Mouse (Mus musculus): ENCODE measurements around the gene Edrf1. TPM values are rescaled to one million over a fixed set of nuclear protein-coding genes. Genes with fewer than 3 reads are reported as not detected.

The Edrf1 gene
- total RNA-seq (2021) (10 to 100 TPM; 10.9 to 11.9 TPM), polyA plus RNA-seq (2012; rRNA removed) (5.4 and 9.7 TPM in 2 replicates)
- long read RNA-seq, full-length matches to known transcripts, result 4 of 6 reads
- long read RNA-seq, partial matches to known transcripts, result 1 of 6 reads
- long read RNA-seq, other reads (novel, unspliced or antisense), result 1 of 6 reads

DNA sequence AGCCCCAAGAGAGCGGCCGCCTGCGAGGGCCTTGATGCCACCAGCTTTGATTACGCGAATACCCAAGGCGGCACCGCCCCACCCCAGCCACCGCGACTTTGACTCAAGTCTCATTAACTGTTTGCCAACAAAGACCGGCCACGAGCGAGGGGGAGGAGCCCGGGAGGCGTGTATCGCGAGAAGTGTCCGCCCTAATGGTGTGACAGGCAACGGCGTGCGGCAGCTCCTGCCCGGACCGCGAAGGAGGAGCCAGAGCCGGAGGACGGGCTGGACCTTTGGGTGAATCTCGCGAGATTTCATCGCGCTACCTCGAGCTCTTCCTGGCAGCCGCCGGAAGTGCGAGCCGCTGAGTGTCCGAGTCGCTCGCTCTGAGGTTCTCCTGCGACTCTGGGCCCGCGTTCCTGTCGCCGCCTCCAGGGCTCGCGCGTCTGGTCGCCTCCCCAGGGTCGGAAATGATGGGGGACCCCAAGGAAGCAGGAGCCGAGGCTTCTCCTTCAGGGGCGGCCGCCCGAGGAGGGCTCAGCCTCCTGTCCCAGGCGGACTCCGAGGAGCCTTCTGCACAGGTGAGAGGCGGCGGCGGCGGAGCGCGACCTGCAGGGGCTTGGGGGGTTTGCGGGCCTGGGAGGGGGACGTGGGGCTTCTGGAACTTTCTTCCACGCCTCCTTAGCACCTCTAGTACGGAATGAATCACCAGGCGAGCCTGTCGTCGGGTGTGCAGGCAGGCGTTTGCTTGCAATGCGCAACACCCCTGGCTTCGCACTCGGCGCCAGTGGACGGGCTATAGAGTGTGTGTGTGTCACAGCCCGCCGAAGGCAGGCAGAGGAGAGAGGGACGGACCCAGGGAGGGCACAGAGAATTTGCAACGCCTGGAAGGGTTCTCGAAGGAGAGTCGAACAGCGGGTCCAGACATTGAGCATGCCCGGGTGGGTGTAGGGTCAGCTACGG is at the start of gene Edrf1:
Gene Edrf1 (plus strand): TSS at position 183 of the 945 bp plus-strand sequence.
- Histone ChIP-seq H3K9ac (ENCODE audit: low read depth, low read length) (peak within 1 kb of the TSS; percentile 90), H3K4me3 (peak within 1 kb of the TSS; percentile 86), H3K79me2 (replicated peaks; ENCODE audit: control insufficient read depth, insufficient read depth, low read length) (no peaks in the 10 kb centered on the region), H3K27ac (peak within 1 kb of the TSS; percentile 83), H3K36me3 (ENCODE audit: control insufficient read depth, insufficient read depth, low read length) (no peaks in the 10 kb centered on the region), H3K4me1 (ENCODE audit: control insufficient read depth, insufficient read depth, low read length) (peaks cover 2% of the 10 kb centered on the region; the same call in 1 of the 2 replicates), H3K27me3 (ENCODE audit: control insufficient read depth, insufficient read depth, low read length) (no peaks in the 10 kb centered on the region)
- TF ChIP-seq POLR2A (IDR thresholded peaks at IDR 0.05; ENCODE audit: insufficient read depth, low read depth, low read length), result peak; percentile 89
- TF ChIP-seq EP300 (IDR thresholded peaks at IDR 0.05; ENCODE audit: insufficient read depth, low read depth, low read length), result no peak
- peak; percentile 96 to 99 for DNase-seq
- intact Hi-C loops (cut with DNase I), result loop anchor here (5.0 to 10.0 kb wide), 3 partner anchors 70 to 605 kb away; partner anchors contain the start of genes Bccip, Ctbp2 and Fgfr2
- WGBS, result under 1% methylated on average over 81 of the region's 81 CpGs

DNA sequence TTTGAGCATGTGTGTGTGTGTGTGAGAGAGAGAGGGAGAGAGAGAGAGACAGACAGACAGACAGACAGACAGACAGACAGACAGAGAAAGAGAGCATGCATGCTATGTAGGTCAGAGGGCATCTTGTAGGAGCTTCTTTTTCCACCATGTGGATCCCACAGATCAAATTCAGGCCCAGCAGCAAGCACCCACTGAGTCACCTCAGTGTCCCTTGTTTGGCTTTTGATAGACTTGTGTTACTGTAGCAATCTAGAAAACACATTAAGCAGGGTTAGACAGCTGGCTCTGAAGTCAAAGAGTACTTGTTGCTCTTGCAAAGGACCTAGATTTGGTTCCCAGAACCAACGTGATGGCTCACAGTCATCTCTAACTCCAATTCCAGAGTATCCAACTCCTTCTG is 45.6 kb upstream of the Edrf1 start:
- H3K79me2 ChIP-seq (replicated peaks; ENCODE audit: control insufficient read depth, insufficient read depth, low read length), result no peaks in the 10 kb centered on the region
- H3K4me1 ChIP-seq (ENCODE audit: control insufficient read depth, insufficient read depth, low read length), result no peaks in the 10 kb centered on the region
- H3K4me3 ChIP-seq, result no peak overlapping the region
- WGBS, result 58% methylated on average over 1 of the region's 1 CpGs
- intact Hi-C loops (cut with DNase I), result no loop called here
- H3K27me3 ChIP-seq (ENCODE audit: control insufficient read depth, insufficient read depth, low read length), result no peaks in the 10 kb centered on the region
- TF ChIP-seq CTCF (IDR thresholded peaks at IDR 0.05) (no peak), POLR2A (IDR thresholded peaks at IDR 0.05; ENCODE audit: insufficient read depth, low read depth, low read length) (no peak), EP300 (IDR thresholded peaks at IDR 0.05; ENCODE audit: insufficient read depth, low read depth, low read length) (no peak)
- DNase-seq, result no peak
- H3K36me3 ChIP-seq (ENCODE audit: control insufficient read depth, insufficient read depth, low read length), result no peaks in the 10 kb centered on the region
- H3K27ac ChIP-seq, result no peak overlapping the region
- H3K9ac ChIP-seq (ENCODE audit: low read depth, low read length), result no peak overlapping the region

DNA sequence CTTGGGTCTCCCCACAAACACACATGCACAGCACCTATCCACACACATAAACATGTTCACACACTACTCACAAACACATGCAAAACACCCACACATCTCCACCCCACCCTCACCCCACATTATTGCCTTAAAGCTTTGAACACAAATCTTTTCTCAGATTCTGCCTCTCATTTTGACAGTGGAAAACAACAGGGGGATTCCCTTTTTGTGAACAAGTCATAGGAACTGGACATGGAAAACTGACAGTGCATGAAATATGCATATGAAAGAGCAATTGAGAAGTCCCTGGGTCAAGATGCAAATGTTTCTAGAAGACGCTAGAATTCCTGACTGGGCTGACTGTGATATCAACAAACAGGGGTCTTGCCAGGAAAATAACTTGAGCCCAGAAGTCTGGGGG is 36.8 kb upstream of the Edrf1 start:
- no peak overlapping the region for H3K4me3 ChIP-seq
- no peak overlapping the region for H3K27ac ChIP-seq
- 48% methylated on average over 1 of the region's 1 CpGs for WGBS
- peaks cover 2% of the 10 kb centered on the region; the same call in 1 of the 2 replicates for H3K4me1 ChIP-seq (ENCODE audit: control insufficient read depth, insufficient read depth, low read length)
- H3K36me3 ChIP-seq (ENCODE audit: control insufficient read depth, insufficient read depth, low read length), result no peaks in the 10 kb centered on the region
- no peak for DNase-seq
- no peaks in the 10 kb centered on the region for H3K27me3 ChIP-seq (ENCODE audit: control insufficient read depth, insufficient read depth, low read length)
- no peaks in the 10 kb centered on the region for H3K79me2 ChIP-seq (replicated peaks; ENCODE audit: control insufficient read depth, insufficient read depth, low read length)
- intact Hi-C loops (cut with DNase I), result no loop called here
- no peak overlapping the region for H3K9ac ChIP-seq (ENCODE audit: low read depth, low read length)
- no peak for TF ChIP-seq CTCF (IDR thresholded peaks at IDR 0.05)
- no peak for TF ChIP-seq POLR2A (IDR thresholded peaks at IDR 0.05; ENCODE audit: insufficient read depth, low read depth, low read length)
- TF ChIP-seq EP300 (IDR thresholded peaks at IDR 0.05; ENCODE audit: insufficient read depth, low read depth, low read length), result no peak

DNA sequence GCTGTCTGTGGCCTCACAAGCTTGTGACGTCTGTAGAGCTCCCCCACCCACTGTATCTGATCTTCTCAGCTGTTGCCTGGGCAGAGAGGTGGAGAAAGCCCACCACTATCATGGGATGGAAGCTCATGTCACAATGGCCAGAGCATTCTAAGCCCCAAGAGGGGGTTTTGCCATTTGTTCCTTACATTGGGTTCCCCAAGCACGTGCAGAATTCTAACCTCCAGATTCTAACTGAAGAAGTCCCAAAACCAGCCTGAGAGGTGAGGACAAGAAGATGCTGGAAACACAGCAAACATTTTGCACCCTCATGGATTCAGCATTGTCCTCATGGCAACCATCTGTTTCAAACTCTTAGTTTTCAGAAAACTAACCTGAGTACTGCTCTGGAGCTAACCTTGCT is 35.3 kb upstream of the Edrf1 start, which contains the start of gene Tex36:
Gene Tex36 (minus strand): TSS at position 101 of the 400 bp plus-strand sequence.
- 54% methylated on average over 2 of the region's 2 CpGs for WGBS
- no peaks in the 10 kb centered on the region for H3K36me3 ChIP-seq (ENCODE audit: control insufficient read depth, insufficient read depth, low read length)
- H3K9ac ChIP-seq (ENCODE audit: low read depth, low read length), result no peak within 1 kb of the TSS
- H3K4me3 ChIP-seq, result no peak within 1 kb of the TSS
- no peaks in the 10 kb centered on the region for H3K27me3 ChIP-seq (ENCODE audit: control insufficient read depth, insufficient read depth, low read length)
- H3K27ac ChIP-seq, result no peak within 1 kb of the TSS
- no peak for TF ChIP-seq CTCF (IDR thresholded peaks at IDR 0.05)
- TF ChIP-seq EP300 (IDR thresholded peaks at IDR 0.05; ENCODE audit: insufficient read depth, low read depth, low read length), result no peak
- DNase-seq, result no peak
- H3K79me2 ChIP-seq (replicated peaks; ENCODE audit: control insufficient read depth, insufficient read depth, low read length), result no peaks in the 10 kb centered on the region
- peaks cover 2% of the 10 kb centered on the region; the same call in 1 of the 2 replicates for H3K4me1 ChIP-seq (ENCODE audit: control insufficient read depth, insufficient read depth, low read length)
- intact Hi-C loops (cut with DNase I), result no loop called here

DNA sequence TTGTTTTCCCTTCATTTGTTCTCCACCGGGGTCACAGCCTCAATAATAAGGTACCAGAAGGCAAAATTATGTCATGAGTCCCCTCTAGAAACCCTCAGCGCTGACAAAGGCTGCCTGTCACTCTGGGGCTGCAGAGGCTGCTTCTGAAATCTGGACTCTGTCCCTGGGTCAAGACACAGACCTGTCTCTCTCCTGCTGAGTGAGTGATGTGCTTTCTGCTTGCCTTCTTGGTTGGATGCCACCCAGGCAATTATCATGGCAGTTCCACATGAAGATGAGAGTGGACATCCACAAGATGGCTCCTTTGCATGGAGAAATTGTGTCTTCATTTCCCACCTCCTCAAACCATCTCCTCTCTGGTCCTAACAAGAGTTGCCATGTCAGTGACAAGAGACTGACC is 34.2 kb upstream of the Edrf1 start:
- no peaks in the 10 kb centered on the region for H3K79me2 ChIP-seq (replicated peaks; ENCODE audit: control insufficient read depth, insufficient read depth, low read length)
- no peak overlapping the region for H3K9ac ChIP-seq (ENCODE audit: low read depth, low read length)
- WGBS, result 68% methylated on average over 2 of the region's 2 CpGs
- H3K27me3 ChIP-seq (ENCODE audit: control insufficient read depth, insufficient read depth, low read length), result no peaks in the 10 kb centered on the region
- H3K4me1 ChIP-seq (ENCODE audit: control insufficient read depth, insufficient read depth, low read length), result peaks cover 2% of the 10 kb centered on the region; the same call in 1 of the 2 replicates
- H3K27ac ChIP-seq, result no peak overlapping the region
- DNase-seq, result no peak
- TF ChIP-seq CTCF (IDR thresholded peaks at IDR 0.05) (no peak), EP300 (IDR thresholded peaks at IDR 0.05; ENCODE audit: insufficient read depth, low read depth, low read length) (no peak), POLR2A (IDR thresholded peaks at IDR 0.05; ENCODE audit: insufficient read depth, low read depth, low read length) (no peak)
- intact Hi-C loops (cut with DNase I), result no loop called here
- no peaks in the 10 kb centered on the region for H3K36me3 ChIP-seq (ENCODE audit: control insufficient read depth, insufficient read depth, low read length)
- H3K4me3 ChIP-seq, result no peak overlapping the region
